Mouse (Mus musculus): ENCODE results near the gene Tnni1. TPM values are rescaled to one million over a fixed set of nuclear protein-coding genes. Genes with fewer than 3 reads are reported as not detected.

Tnni1 gene
- total RNA-seq, 2 experiments from 2014 or later: 184 to 604 TPM

- intact Hi-C loops (cut with DNase I): no loop called here
Measured at GRCm38 (mm10) chr1:135757287-135757686, 21.9 kb upstream of the Tnni1 start.

GRCm38 (mm10) chr1:135759685-135760084 lies 19.5 kb upstream of the Tnni1 start:
- no peak for TF ChIP-seq CTCF (IDR thresholded peaks at IDR 0.05)
- intact Hi-C loops (cut with DNase I): no loop called here
- Histone ChIP-seq H3K4me3 (no peak overlapping the region), H3K27ac (no peak overlapping the region)
- no peak for DNase-seq

More at GRCm38 (mm10) chr1:135757287-135757686, 21.9 kb upstream of the Tnni1 start:
- no peak for TF ChIP-seq CTCF (IDR thresholded peaks at IDR 0.05)
- H3K27ac ChIP-seq: no peak overlapping the region
- DNase-seq: no peak
- H3K4me3 ChIP-seq: no peak overlapping the region

- intact Hi-C loops (cut with DNase I): no loop called here
- no peak overlapping the region for H3K27ac ChIP-seq
- no peak overlapping the region for H3K4me3 ChIP-seq
- TF ChIP-seq CTCF (IDR thresholded peaks at IDR 0.05): no peak
- DNase-seq: no peak
Measured at GRCm38 (mm10) chr1:135760216-135760615, 19.0 kb upstream of the Tnni1 start.

- intact Hi-C loops (cut with DNase I): no loop called here
- no peak for DNase-seq
- Histone ChIP-seq H3K27ac (no peak overlapping the region), H3K4me3 (no peak overlapping the region)
- no peak for TF ChIP-seq CTCF (IDR thresholded peaks at IDR 0.05)
Measured at GRCm38 (mm10) chr1:135761728-135762127, 17.5 kb upstream of the Tnni1 start.

GRCm38 (mm10) chr1:135763503-135764205 lies 15.6 kb upstream of the Tnni1 start:
- DNase-seq: peak; percentile 66
- TF ChIP-seq CTCF (IDR thresholded peaks at IDR 0.05): no peak
- intact Hi-C loops (cut with DNase I): no loop called here
- H3K27ac ChIP-seq: peak overlapping the region; percentile 97
- H3K4me3 ChIP-seq: no peak overlapping the region

- TF ChIP-seq CTCF (IDR thresholded peaks at IDR 0.05): no peak
- no peak for DNase-seq
- Histone ChIP-seq H3K4me3 (peak overlapping the region; percentile 11; the same call in 1 of the 2 replicates), H3K27ac (peak overlapping the region; percentile 97)
- intact Hi-C loops (cut with DNase I): no loop called here
Measured at GRCm38 (mm10) chr1:135764206-135764528, 15.1 kb upstream of the Tnni1 start.

- H3K27ac ChIP-seq: peak within 1 kb of the TSS; percentile 97
- no peak for TF ChIP-seq CTCF (IDR thresholded peaks at IDR 0.05)
- DNase-seq: peak; percentile 94
- H3K4me3 ChIP-seq: peak within 1 kb of the TSS; percentile 96
- intact Hi-C loops (cut with DNase I): no loop called here
Measured at GRCm38 (mm10) chr1:135765645-135766591, 13.3 kb upstream of the Tnni1 start, which contains the start of gene Phlda3. Gene Phlda3, plus strand, starts transcription at chr1:135766119.

- peak overlapping the region; percentile 96 for H3K4me3 ChIP-seq
- intact Hi-C loops (cut with DNase I): no loop called here
- peak overlapping the region; percentile 97 for H3K27ac ChIP-seq
- no peak for TF ChIP-seq CTCF (IDR thresholded peaks at IDR 0.05)
- DNase-seq: no peak
Measured at GRCm38 (mm10) chr1:135766592-135767306, 12.5 kb upstream of the Tnni1 start.

GRCm38 (mm10) chr1:135767324-135767890 lies 11.8 kb upstream of the Tnni1 start:
- peak; percentile 61 for DNase-seq
- intact Hi-C loops (cut with DNase I): no loop called here
- Histone ChIP-seq H3K4me3 (peak overlapping the region; percentile 96), H3K27ac (peak overlapping the region; percentile 97)
- no peak for TF ChIP-seq CTCF (IDR thresholded peaks at IDR 0.05)

GRCm38 (mm10) chr1:135768400-135768799 lies 10.8 kb upstream of the Tnni1 start:
- intact Hi-C loops (cut with DNase I): no loop called here

GRCm38 (mm10) chr1:135770237-135770636 lies 9.0 kb upstream of the Tnni1 start:
- TF ChIP-seq CTCF (IDR thresholded peaks at IDR 0.05): no peak
- peak overlapping the region; percentile 97 for H3K27ac ChIP-seq
- peak overlapping the region; percentile 96 for H3K4me3 ChIP-seq

More at GRCm38 (mm10) chr1:135768400-135768799, 10.8 kb upstream of the Tnni1 start:
- no peak for TF ChIP-seq CTCF (IDR thresholded peaks at IDR 0.05)
- no peak for DNase-seq
- H3K4me3 ChIP-seq: peak overlapping the region; percentile 96
- peak overlapping the region; percentile 97 for H3K27ac ChIP-seq

More at GRCm38 (mm10) chr1:135770237-135770636, 9.0 kb upstream of the Tnni1 start:
- intact Hi-C loops (cut with DNase I): no loop called here
- peak; percentile 63 for DNase-seq
